Mouse (Mus musculus): ENCODE results near the gene Tmem217. TPM values are rescaled to one million over a fixed set of nuclear protein-coding genes. Genes with fewer than 3 reads are reported as not detected.
"Not testable (repeated sequence)": the region's sequence is repeated elsewhere in the genome, so short reads cannot be mapped to it uniquely, and the experiment has no call there.

The Tmem217 gene
- polyA plus RNA-seq, 1 experiment = not detected

GRCm38 (mm10) chr17:29519731-29520130, 32.5 kb downstream of the Tmem217 start:
- no peak for TF ChIP-seq GATA1 (IDR thresholded peaks at IDR 0.05; ENCODE audit: low read length)
- H3K36me3 ChIP-seq (ENCODE audit: control insufficient read depth) = no peaks in the 10 kb centered on the region
- no peak overlapping the region for H3K4me3 ChIP-seq (replicated peaks)
- H3K27me3 ChIP-seq (ENCODE audit: control insufficient read depth) = no peaks in the 10 kb centered on the region
- peaks cover 11% of the 10 kb centered on the region for H3K4me1 ChIP-seq (ENCODE audit: control insufficient read depth)
- H3K9me3 ChIP-seq (ENCODE audit: control insufficient read depth, low read length) = no peaks in the 10 kb centered on the region; the same call in 1 of the 2 replicates

GRCm38 (mm10) chr17:29518665-29519064, 33.5 kb downstream of the Tmem217 start:
- H3K36me3 ChIP-seq (ENCODE audit: control insufficient read depth); H3K9me3 ChIP-seq (ENCODE audit: control insufficient read depth, low read length); H3K4me3 ChIP-seq (replicated peaks); H3K27me3 ChIP-seq (ENCODE audit: control insufficient read depth): not testable (repeated sequence)
- H3K4me1 ChIP-seq (ENCODE audit: control insufficient read depth) = peaks cover 20% of the 10 kb centered on the region

GRCm38 (mm10) chr17:29514435-29514834, 37.8 kb downstream of the Tmem217 start:
- H3K36me3 ChIP-seq (ENCODE audit: control insufficient read depth) = no peaks in the 10 kb centered on the region; the same call in 1 of the 2 replicates
- H3K4me1 ChIP-seq (ENCODE audit: control insufficient read depth) = peaks cover 54% of the 10 kb centered on the region
- H3K9me3 ChIP-seq (ENCODE audit: control insufficient read depth, low read length) = no peaks in the 10 kb centered on the region
- H3K4me3 ChIP-seq (replicated peaks) = no peak overlapping the region
- H3K27me3 ChIP-seq (ENCODE audit: control insufficient read depth) = no peaks in the 10 kb centered on the region
- no peak for TF ChIP-seq TAL1 (IDR thresholded peaks at IDR 0.05; ENCODE audit: low read length)
- no peak for TF ChIP-seq GATA1 (IDR thresholded peaks at IDR 0.05; ENCODE audit: low read length)

GRCm38 (mm10) chr17:29513044-29513730, 39.0 kb downstream of the Tmem217 start:
- Histone ChIP-seq H3K36me3 (ENCODE audit: control insufficient read depth) (no peaks in the 10 kb centered on the region; the same call in 1 of the 2 replicates), H3K4me3 (replicated peaks) (no peak overlapping the region), H3K9me3 (ENCODE audit: control insufficient read depth, low read length) (no peaks in the 10 kb centered on the region), H3K27me3 (ENCODE audit: control insufficient read depth) (no peaks in the 10 kb centered on the region), H3K4me1 (ENCODE audit: control insufficient read depth) (peaks cover 67% of the 10 kb centered on the region)
- no peak for TF ChIP-seq TAL1 (IDR thresholded peaks at IDR 0.05; ENCODE audit: low read length)

GRCm38 (mm10) chr17:29510691-29511090, 41.5 kb downstream of the Tmem217 start:
- Histone ChIP-seq H3K27me3 (ENCODE audit: control insufficient read depth) (no peaks in the 10 kb centered on the region), H3K9me3 (ENCODE audit: control insufficient read depth, low read length) (no peaks in the 10 kb centered on the region), H3K4me1 (ENCODE audit: control insufficient read depth) (peaks cover 83% of the 10 kb centered on the region), H3K4me3 (replicated peaks) (no peak overlapping the region), H3K36me3 (ENCODE audit: control insufficient read depth) (peaks cover 2% of the 10 kb centered on the region)
- TF ChIP-seq GATA1 (IDR thresholded peaks at IDR 0.05; ENCODE audit: low read length) (no peak), TAL1 (IDR thresholded peaks at IDR 0.05; ENCODE audit: low read length) (no peak)

- Histone ChIP-seq H3K36me3 (ENCODE audit: control insufficient read depth) (peaks cover 4% of the 10 kb centered on the region), H3K4me1 (ENCODE audit: control insufficient read depth) (peaks cover 87% of the 10 kb centered on the region), H3K9me3 (ENCODE audit: control insufficient read depth, low read length) (peaks cover under 1% of the 10 kb centered on the region)
Observed at GRCm38 (mm10) chr17:29508927-29509608, 43.1 kb downstream of the Tmem217 start.

GRCm38 (mm10) chr17:29503700-29504099, 48.5 kb downstream of the Tmem217 start:
- peaks cover 9% of the 10 kb centered on the region for H3K36me3 ChIP-seq (ENCODE audit: control insufficient read depth)
- H3K4me1 ChIP-seq (ENCODE audit: control insufficient read depth) = peaks cover 92% of the 10 kb centered on the region
- H3K27me3 ChIP-seq (ENCODE audit: control insufficient read depth) = no peaks in the 10 kb centered on the region
- TF ChIP-seq TAL1 (IDR thresholded peaks at IDR 0.05; ENCODE audit: low read length) (no peak), GATA1 (IDR thresholded peaks at IDR 0.05; ENCODE audit: low read length) (no peak)
- peaks cover 4% of the 10 kb centered on the region for H3K9me3 ChIP-seq (ENCODE audit: control insufficient read depth, low read length)
- H3K4me3 ChIP-seq (replicated peaks) = peak overlapping the region; percentile 52

More at GRCm38 (mm10) chr17:29508927-29509608, 43.1 kb downstream of the Tmem217 start:
- peak overlapping the region; percentile 31 for H3K4me3 ChIP-seq (replicated peaks)
- no peak for TF ChIP-seq GATA1 (IDR thresholded peaks at IDR 0.05; ENCODE audit: low read length)
- no peak for TF ChIP-seq TAL1 (IDR thresholded peaks at IDR 0.05; ENCODE audit: low read length)
- no peaks in the 10 kb centered on the region for H3K27me3 ChIP-seq (ENCODE audit: control insufficient read depth)

- Histone ChIP-seq H3K27me3 (ENCODE audit: control insufficient read depth) (no peaks in the 10 kb centered on the region), H3K4me3 (replicated peaks) (peak overlapping the region; percentile 52), H3K4me1 (ENCODE audit: control insufficient read depth) (peaks cover 92% of the 10 kb centered on the region), H3K36me3 (ENCODE audit: control insufficient read depth) (peaks cover 14% of the 10 kb centered on the region), H3K9me3 (ENCODE audit: control insufficient read depth, low read length) (peaks cover 4% of the 10 kb centered on the region)
- TF ChIP-seq TAL1 (IDR thresholded peaks at IDR 0.05; ENCODE audit: low read length) = no peak
- TF ChIP-seq GATA1 (IDR thresholded peaks at IDR 0.05; ENCODE audit: low read length) = no peak
Observed at GRCm38 (mm10) chr17:29502669-29503665, 49.2 kb downstream of the Tmem217 start.
